Mouse (Mus musculus) mouse embryonic stem cell (cell line): ENCODE results near the gene Gpc6.

Source experiments
- in situ Hi-C, 2 experiments: fragments of 300-500 bp; cut with MboI; formaldehyde crosslinking; loops; 1 replicate in 1 of 2; 3 replicates in 1 of 2; pipeline ENCODE4 v1.14.3; 2019 to 2020; ENCODE audit warnings: low sequenced_read_pairs in 2 of 2, low pct_unique_long_range_greater_than_20kb in 1 of 2, mixed read lengths in 1 of 2; ENCODE audit not compliant: unreplicated experiment in 1 of 2

Gpc6 gene

DNA sequence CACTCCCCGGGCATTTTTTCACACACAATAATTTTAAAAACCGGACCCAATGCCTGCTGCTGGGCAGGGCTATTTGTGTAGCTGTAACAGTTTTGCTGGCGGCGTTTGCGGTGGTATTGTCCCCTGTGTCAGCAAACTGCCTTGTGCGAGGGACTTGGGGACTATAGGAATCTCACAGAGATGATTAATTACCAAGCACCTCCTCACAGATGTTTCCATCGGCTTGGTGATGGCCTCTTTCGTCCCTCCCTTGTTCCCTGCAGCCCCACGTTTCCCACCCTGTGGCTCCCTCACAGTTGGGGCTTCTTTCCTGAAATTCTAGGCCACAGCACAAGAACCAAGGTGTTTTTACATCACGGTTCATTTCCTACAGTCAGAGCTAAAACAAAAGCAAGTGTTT lies 980.6 kb downstream of the Gpc6 start:
- in situ Hi-C loops = no loop called here

DNA sequence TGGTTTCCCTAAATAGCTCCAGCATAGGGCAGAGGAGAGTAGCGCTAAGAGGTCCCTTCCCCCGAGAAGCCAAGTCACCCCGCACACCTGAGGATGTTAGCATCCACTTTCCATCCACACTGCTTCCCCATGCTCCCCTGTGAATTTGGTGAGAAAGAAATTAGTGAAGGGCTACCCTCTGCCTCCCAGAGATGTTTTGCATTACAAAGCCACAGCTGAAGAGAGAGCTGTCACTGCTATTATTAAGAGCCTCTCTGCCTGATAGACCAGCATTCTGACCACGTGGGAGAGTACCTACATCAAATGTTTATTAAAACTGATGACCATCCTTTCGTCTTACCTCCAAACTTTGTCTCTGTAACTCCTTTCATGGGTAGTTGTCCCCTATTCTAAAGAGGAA lies 981.2 kb downstream of the Gpc6 start:
- in situ Hi-C loops = no loop called here

GRCm38 (mm10) chr14:117908231-117908920 lies 983.3 kb downstream of the Gpc6 start:
- in situ Hi-C loops = no loop called here

- in situ Hi-C loops = no loop called here
Observed at GRCm38 (mm10) chr14:117909046-117909445, 983.9 kb downstream of the Gpc6 start.

DNA sequence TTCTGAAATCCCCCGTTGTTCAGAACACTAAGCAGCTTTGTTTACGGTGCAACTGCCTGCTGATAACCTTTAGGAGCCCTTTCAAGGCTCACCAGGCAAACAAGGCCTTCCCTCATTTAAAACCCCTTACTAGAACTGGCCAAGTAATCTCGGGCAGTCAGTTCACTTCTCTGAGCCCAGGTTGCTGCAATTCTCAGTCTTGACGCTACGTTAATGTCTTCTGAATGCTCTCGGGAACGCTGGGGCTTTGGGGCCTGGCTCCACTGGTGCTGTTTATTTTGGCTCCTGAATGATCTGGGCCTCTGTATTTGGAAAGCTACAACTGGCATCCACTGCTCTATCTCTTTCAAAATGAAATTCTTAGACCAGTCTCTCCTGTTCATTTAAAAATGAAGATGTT lies 985.2 kb downstream of the Gpc6 start:
- in situ Hi-C loops = no loop called here

DNA sequence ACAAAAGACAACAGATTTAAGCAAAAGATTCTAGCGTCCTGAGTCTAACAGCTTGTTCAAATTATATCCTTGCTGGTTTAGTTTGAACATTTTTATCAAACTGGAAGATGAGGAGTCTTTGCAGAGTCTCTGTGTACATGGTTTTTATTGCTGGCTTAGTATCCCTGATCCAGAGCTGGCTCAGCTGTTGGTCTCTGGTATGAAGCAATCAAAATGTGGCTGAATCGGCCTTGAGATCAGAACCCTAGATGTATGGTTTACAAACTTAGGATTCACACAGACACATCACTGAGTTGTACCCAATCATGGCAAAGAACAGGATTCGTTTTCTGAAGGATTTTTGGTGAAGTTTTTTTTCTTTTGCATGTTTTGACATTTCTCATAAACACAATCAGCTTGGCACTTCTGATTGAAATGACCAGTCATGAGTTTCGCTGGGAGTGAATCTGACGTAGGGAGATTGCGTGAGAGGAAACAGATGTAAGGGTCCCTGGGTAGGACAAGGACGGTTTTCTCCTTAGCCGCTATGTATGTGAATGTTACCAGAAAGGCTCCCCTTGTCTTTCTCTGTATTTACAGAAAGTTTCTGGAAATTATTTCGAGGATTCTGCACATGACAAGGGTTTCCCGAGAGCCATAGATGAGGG lies 987.6 kb downstream of the Gpc6 start:
- in situ Hi-C loops = no loop called here

- in situ Hi-C loops = no loop called here
Observed at GRCm38 (mm10) chr14:117916577-117916976, 991.5 kb downstream of the Gpc6 start.

DNA sequence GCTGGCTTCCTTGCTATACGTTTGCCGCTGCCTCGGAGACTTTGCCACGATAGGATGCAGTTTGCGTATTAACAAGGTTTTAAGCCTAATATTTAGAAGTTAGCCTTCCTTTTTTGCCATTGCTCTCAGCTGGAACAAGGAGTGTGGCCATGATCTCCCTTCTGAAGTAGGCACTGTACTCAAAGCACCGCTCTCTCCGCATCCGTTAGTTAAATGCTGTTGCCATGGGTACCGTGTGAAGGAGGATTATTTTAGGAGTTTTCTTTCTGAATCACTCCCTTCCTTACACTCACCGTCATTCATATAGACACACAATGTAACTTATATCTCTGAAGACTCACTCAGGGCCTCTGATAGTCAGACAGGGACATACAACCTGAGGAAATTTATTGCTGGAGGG lies 993.6 kb downstream of the Gpc6 start:
- in situ Hi-C loops = no loop called here

DNA sequence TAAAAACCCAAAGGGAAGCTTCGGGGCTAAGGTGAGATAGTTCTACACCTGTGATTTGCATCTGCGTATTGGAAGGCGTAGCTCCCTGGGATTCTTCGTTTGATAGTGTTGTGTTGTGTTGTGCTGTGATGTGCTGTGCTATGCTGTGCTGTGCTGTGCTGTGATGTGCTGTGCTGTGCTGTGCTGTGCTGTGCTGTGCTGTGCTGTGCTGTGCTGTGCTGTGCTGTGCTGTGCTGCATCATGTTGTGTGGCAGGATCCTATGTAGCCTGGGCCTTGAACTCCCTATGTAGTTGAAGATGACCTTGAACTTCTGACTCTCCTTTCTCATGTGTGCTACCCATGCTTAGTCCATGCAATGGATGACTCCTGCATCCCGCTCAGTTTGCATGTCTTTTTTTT lies 994.5 kb downstream of the Gpc6 start:
- in situ Hi-C loops = no loop called here

GRCm38 (mm10) chr14:117921393-117922014 lies 996.4 kb downstream of the Gpc6 start:
- in situ Hi-C loops = no loop called here

- in situ Hi-C loops = no loop called here
Observed at GRCm38 (mm10) chr14:117923667-117924066, 998.6 kb downstream of the Gpc6 start.

DNA sequence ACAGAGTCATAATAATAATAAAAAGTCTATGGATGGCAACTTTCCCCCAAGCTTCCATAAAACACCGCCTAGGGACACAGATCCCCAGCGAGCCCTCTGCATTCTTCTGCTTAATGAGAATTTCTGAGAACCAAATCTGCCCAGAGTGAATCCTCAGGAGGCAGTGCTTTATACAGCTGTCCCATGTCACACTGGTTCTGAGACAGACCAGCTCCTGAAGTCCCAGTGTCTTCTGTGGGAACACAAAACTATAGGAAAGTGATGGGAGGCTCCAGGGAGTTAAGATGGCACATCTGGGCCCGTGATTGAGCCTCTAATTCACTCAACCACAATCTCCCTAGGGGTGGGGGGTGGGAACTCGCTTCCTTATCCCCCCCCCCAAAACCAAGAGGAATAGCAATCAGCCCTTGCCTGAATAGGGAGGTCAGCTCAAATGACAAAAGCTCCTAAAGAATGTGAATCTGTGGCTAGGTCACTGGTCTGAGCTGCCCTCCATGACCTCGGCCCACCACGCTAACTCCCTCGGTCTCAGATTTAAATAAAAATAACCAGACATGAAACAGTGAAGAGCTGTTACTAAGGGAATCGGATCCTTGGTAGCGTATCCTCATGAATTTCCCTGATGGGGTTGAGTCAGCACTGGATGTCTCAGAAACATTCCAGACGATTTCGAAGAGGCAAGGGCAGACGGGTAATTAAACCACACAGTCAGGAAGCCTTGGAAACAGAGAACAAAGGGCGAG lies 1005.2 kb downstream of the Gpc6 start:
- in situ Hi-C loops = no loop called here

DNA sequence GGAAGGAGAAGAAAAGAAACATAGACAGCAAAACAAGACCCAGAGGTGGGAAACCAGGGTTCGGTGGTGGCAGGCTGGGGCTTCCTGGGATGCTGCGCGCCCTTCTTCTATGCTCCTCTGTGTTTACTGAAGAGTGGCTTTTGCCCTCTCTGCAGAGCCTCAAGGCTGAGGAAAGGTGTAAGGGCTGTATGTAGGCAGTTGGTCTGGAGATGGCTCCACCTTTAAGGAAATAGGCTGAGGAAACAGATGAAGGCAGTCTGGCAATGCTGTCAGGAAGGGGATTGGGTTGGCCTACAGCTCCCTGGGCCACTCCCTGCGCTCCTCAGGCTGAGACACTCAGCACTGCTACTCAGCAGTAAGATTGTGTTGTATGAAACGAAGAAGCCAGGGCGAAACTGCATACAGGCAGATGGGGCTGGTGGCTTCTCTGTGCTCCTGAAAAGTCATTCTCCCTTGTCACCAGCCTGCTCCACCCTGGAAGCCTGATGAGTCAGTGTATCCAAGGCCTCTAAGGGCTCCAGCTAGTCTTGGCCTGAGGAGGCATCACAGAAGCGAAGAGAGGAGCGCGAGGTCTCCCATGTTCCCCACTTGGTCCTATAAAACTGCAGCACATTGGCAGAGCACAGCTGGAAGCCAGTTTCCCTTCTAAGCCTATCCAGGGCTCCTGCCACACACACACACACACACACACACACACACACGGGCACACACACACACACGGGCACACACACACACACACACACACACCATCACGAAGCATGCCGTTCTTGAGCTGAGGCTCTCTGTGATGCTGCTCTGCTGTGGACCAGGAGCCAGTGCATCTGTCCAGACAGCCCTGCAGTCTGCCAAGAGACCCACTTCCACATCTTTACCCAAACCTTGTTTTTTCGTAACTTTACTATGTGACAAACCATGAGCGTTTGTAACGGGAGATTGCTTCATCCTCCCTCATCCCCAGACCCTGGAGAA lies 1006.0 kb downstream of the Gpc6 start:
- in situ Hi-C loops = no loop called here

GRCm38 (mm10) chr14:117932163-117932851 lies 1007.2 kb downstream of the Gpc6 start:
- in situ Hi-C loops = no loop called here

GRCm38 (mm10) chr14:117938554-117938953 lies 1013.4 kb downstream of the Gpc6 start:
- in situ Hi-C loops = no loop called here

DNA sequence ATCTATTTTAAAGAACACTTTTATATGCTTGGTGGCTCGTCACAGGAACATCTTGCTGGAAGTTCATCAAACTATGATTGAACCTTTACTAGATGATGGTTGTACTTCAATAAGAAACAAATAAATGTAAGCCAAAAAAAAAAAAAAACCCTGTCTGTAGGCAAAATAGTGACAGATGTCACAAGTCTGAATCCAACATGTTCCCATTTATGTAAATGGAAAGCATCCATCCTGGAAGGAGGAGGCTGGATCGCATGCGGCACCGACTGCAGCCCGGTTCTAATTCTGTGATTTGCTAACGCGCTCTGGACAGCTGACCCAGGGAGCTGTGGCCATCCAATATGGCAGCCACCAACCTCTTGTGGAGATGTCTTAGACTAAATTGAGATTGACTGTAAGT lies 1014.4 kb downstream of the Gpc6 start:
- in situ Hi-C loops = no loop called here

DNA sequence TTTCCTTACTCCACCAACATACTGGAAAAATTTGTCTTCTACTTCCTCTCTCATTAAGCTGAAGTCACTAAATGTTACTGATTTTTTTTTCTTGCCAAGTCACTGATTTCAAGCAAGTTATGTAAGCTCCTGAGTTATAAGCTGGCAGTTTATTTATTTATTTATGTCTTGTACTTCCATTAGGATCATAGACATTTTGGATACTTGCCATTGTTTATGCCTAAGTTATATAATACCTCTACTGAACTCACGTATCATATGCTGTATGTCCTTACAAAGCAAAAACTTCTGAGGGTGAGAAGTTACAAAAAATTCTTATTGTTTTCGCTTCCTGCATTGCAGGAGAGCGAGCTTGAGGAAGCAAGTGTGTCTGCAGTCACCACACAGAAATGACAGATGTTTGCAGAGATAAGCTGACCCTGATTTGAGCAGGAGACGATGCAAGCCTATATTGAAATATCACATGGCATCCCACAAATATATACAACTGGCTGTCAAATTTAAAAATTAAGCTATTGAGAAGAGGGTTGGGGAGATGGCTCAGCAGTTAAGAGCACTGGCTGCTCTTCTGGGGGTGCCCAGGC lies 1020.9 kb downstream of the Gpc6 start:
- in situ Hi-C loops = no loop called here
